Mouse (Mus musculus) brain, adult 2 months (tissue): ENCODE measurements around the gene Qdpr.

ENCODE experiments used
- DNase-seq: peaks from one replicate; pipeline ENCODE4 v3.0.0; 2011; ENCODE audit warnings: low read depth, low spot score

Gene Qdpr

DNA sequence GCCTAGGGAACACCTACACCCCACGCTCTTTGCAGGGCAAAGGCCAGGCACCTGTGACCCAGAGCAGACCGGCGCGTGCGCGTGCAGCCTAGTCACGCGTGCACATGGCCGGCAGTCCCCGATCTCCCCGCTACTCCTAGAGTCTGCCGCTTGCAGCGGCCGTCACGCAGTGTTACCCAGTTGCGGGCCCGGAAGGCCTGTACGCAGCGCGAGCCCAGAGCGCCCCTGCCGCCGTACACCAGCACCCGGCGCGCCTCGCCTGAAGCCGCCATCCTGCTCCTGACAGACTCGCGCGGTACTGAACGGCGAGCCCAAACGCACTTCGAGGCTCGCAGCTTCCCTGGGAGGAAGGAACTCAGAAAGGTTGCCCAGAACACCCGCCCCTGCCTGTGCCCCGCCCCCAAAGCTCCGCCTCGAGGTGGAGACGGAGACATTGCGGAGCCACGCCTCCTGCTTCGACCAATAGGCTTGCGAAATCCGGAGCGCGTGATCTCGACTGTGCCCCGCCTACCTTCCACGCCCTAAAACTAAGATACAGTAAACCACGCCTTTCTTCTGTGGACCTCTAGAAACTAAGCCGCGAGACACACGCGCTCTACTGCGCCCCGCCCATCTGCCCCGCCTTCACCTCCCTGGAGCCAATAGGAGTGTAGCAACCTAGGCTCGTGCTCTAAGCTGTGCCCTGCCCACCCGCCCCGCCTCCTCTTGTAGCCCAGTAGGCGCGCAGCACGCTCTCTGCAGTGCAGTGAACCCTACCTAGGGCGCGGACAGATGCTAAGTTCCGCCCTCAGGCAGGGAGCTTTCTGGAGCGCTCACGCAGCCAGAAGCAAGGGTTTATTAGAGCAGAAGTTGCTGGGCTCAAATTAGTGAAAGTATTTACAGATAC lies at the start of gene Qdpr:
Qdpr (minus strand) TSS at position 406 of the 886 bp plus-strand sequence.
- DNase-seq: peak; percentile 100

DNA sequence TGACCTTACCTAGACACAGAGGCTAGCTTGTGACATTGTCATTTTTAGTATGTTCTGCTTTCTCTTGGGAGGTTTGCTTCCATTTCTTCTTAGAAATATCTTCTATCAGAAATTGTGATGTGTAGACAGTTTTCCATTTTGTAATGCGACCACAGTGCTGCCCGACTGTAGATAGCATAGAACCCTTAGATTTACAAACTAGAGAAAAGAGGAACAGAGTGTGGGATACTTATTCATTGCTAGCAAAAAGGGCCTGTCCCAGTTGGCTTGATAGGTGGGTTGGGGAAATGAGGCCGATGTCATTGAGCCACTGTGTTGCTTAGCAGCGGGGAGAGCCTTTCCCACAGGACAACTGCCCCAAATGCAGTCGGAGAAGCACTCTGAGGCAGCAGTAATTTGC lies 47.5 kb upstream of the Qdpr start:
- DNase-seq: no peak

DNA sequence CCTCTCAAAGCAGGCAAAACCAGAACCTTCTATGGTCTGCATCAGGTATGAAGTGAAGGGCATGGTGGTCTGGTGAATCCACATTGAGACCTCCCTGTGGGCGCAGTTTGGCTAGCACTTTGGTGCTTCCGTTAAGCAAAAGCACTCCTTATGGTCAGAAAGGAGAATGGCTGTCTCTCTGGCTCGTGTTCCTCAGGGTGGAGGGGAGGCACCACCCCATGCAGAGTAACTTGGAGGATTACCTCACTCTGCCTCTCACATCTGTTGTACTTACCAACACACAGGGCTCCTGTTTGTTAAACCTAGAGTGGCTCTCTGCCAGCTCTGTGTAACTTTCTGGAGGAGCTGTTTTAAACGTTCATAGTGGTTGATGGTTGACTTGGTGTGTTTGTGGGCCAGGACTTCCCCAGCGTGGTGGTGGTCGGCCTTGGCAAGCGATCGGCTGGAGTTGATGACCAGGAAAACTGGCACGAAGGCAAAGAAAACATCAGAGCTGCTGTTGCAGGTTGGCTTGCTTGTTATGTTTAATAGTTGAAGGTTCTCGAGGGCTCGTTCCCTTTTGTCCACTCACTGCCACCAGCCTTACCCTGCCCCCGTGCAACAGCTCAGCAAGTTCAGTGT lies 47.0 kb upstream of the Qdpr start:
- DNase-seq: no peak

DNA sequence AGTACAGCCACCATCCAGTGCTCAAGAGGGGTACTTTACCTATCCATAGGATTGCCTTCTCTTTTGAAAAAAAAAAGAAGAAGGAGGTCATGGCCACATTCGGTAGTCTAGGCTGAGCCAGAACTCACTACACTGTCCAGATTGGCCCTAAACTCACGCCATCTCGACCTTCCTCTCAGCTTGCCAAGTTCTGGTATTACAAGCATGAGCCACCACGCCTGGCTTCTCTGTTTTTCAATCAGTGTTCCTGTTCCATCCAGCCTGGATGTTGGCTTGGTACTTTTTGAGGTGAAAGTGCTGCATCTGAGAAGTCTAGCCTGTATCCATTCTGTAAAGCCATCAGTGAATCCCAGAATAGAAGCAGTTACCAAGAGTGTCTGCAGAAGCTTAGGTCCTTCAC lies 46.4 kb upstream of the Qdpr start:
- DNase-seq: no peak

DNA sequence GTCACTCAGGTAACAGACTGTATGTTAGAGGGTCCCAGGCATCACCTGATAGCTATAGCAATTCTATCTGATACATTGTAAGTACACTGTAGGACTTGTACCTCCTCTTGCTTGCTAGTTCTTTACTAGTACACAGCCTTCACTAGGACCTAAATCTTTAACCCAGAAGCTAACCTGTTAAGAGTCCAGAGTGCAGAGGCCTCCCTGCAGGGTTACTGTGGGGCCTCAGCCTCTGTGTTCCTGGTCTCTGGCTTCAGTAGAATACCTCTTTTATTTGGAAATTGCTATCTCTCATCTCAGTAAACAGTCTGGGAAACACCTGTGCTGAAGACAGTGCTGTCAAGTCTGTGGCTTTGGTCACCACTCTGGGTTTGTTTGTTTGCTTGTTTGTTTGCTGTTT lies 46.0 kb upstream of the Qdpr start:
- DNase-seq: no peak

DNA sequence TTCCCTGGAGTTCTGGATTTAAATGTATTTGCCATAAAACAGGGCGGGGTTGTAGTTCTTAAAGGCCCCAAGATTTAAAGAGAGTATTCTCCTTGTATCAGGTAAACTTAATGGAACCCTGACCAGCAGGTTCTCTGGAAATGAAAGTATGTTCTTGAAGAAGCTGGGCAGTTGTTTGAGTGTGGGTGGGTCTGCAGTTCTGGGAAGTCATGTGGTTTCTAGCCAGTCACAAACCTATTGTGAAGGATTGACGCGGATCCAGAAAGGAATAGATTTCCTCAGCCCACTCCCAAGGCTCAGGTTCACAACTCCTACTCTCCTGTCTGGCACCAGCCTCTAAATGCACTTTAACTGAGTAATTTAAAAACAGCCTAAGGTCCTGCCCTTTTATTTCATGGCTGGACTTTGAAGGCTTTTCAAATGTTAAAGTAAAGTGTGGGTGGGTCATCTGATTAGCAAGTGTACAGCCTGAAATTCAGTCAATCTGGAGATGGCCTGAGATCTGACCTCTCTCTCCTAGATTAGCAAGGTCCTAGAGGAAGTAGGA lies 45.5 kb upstream of the Qdpr start:
- no peak for DNase-seq

DNA sequence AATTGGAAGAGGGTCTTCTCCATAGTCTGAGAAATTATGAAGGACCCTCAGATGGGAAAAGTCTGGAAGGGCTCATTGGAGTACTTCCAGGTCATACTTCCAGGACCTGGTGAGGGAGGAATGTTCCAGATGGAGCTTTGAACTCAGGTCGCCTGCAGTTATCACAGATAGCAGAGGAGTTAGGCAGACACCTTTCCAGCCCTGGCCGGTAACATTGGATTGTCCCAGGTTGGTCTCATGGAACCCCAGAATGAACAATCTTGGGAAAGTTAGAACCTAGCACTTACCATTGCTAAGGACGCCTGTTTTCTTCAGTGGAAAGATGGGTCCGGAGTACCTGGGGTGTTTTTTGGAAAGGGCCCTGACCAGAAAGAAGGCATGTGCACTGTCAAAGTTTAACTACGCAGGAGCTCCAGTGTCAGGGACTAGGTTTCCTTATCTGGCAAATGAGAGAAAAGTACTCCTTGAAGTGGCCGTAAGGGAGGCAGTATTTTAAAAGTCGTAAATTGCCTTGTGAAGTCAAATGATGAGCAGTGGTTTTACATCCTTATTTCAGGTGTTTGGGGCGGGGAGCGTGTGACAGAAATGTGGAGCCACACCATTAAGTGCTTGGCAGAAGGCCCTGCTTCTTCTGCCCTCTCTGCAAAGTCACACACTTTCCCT lies 44.2 kb upstream of the Qdpr start:
- DNase-seq: no peak

DNA sequence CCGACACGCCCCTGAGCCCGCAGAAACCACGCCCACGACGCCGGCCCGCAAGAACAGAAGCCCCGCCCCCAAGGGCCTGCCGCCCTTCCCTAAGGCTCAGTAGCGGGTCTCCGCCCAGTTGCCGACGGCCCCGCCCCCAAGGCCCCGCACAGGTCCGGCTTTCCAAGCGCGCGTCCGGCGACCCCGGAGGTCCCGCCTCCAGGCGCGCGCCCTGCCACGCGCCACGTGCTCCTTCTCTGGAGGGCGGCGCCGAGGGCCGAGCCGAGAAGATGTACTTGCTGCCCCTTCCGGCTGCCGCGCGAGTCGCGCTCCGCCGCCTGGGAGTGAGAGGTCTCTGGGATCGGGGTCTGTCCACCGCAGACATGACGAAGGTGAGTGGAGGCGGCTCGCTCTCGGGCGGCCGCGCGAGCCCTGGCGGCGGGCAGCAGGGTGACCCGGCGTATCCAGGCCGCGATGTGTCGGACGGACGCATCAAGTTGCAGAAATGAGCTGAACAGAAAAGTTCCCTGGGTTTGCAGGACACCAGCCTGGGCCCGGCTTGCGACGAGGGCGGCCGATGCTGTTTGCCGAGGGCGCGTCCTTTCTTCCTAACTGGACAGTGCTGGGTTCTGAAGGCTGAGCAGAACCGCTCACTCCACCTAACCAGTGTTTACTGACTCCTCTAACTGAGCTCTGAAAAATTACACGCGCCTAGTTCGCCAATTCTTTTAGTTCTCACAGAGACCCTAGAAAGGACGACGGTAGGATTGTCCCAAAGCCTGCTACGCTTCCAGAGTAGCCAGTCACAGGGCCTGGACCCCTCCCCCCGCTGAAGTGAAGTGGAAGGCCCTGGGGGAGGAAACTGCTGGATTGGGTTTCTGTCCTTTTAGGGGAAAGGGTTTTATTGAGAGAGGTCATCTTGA lies 43.4 kb upstream of the Qdpr start, which contains the start of gene Lap3:
Lap3 (plus strand) TSS at position 184 of the 902 bp plus-strand sequence.
- DNase-seq: peak; percentile 97

DNA sequence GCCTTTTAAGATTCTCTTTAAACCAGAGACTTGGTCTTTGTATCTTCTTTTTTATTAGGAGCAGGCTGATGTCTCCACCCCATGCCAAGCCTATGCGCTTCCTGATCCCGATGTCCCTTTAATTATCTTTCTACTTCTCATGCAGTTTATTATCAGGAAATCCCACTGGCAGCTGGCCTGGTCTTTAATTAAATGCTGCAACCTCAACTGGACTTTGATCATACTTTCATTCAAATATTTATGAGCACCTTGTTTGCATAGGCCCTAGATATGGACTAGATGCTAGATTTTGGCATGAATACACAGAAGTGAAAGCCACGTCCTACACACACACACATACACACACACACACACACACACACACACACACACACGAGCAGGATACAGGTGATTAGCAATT lies 41.7 kb upstream of the Qdpr start:
- no peak for DNase-seq

DNA sequence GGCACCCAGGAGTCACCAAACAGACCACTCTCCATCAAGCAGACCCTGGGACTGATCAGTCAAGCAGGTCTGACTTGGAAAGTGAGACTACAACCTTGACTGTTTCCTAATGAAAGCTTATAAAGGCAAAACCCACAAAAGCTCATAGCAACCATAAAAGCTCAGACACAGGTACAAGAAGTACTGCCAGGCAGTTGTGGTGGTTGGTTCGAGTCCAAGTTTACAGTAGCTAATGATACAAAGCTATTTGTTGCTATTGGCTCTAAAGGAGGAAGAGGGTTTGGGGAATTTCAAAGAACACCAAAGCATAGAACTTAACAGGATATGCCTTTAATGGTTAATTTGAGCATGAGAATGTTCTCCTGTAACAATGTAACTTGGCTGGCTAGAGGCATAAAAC lies 33.6 kb upstream of the Qdpr start:
- DNase-seq: no peak

DNA sequence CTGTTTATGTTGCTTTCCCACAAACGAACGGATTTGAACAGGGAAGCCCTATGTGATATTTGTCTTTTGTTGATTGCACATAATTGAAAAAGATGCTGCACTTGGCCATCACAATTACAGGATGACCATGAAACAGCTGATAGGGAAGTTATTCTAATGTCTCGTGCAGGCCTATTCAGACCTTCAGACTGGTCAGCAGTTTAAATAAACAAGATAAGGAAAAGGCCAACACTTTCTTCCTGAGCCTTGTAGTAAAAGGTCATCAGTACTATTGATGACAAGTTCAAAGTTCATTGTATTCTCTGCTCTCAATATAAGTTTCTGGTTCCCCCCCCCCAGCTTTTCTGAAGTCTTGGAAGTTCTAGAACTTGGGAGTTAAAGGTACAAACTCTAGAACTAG lies 32.6 kb upstream of the Qdpr start:
- no peak for DNase-seq

DNA sequence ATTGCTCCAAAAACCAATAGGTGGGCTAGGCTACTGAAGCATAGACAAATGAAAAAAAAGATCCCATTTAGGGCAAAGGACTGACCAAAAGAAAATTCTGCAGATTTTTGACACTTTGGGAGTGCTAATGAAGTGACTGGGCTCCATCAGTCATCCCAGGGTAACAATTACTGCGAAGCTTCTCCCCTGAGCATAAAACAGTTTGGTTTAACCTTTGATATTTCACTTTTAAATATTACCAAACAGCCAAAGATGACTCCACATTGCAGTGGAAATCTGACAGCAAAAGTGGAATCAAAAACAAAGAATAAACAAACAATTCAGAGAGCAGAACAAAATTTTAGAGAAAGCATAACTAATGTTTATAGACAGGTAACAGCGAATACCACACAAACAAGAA lies 31.1 kb upstream of the Qdpr start:
- DNase-seq: no peak

DNA sequence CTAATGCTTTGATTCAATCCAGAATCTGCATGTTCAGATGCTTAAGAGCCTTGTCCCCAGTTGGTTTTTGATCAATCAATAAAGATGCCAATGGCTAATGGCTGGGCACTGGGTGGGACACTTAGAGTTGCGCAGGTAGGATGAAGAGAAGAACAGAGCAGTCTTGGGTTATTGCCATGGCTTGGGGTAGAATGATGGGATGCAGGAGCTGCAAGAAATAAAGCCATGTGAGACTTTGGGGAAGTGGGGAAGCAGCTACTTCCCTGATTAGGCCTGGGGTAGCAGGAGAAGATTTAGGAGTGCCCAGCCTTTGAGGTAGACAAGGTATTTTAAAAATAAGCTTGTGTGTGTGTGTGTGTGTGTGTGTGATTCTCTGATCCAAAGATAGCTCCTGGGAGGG lies 30.0 kb upstream of the Qdpr start:
- DNase-seq: no peak

DNA sequence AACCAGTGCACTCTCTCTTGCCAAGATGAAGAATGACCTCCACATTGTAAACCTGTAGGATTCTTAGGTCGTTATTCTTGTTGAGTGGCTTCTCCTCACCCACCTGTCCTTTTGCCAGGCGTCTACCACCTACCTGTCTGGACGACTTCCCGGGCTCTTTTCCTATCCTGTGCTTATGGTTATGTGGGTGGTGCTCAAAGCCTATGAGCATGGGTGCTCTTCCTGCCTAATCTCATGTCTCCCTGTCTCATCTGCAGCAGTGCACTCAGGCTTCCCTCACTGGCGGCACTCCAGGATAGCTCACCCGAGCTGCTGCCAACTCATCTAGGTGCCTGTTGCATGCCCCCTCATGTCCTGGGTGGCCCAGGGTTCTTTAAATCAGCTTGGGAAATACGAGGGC lies 27.6 kb upstream of the Qdpr start:
- peak; percentile 53 for DNase-seq

DNA sequence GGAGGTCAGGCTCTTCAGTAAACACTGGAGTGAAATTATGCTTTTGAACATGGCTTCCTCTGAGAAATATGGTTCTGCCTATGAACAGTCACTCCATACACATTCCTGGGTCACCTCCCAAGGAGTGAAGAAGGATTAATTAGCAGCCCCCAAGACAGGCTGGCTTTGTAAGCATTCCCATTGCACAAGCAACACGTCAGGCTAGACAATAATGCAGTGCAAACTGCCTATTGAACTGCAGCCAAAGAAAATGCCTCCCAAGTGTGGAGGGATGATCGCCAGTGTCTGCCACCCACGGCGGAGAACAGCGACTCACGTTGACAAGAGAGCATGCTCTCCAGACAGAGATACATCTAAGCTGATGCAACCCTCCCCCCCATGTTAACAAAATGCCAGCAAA lies 26.3 kb upstream of the Qdpr start:
- peak; percentile 76 for DNase-seq

DNA sequence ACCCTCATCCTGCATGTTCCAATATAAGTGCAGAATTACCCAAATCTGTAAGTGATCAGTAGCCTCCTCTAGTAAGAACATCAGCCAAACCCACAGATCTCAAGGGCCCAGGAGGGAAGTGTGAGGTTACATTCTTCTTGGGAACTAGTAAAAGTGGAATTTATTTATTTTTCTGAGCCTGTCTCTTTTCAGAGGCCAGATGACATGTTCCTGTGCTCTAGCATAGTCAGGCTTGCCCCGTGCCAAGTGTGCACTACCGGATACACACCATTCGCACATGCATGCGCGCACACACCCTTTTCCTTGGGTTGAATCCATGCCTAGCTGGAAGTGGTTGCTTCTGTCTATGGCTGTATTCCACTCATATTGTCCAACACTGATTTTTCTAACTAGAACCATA lies 25.7 kb upstream of the Qdpr start:
- no peak for DNase-seq

DNA sequence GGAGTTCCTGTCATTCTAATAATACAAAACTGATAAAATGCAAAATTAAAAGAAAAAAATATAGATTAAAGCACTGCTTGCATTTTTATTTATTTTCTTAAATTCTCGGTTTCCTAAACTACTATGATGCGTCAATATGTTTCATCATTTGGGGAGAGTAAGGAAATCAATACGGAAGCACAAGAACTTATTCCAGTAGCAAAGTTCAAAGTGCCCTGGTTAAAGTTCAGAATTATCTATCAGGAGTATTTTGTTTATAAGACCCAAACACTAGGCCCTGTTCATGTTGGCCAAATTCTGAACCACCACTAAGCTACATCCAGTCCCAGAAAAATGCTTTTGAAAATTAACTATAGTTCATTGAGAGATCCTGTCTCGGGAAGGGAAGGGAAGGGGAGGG lies 24.7 kb upstream of the Qdpr start:
- no peak for DNase-seq

DNA sequence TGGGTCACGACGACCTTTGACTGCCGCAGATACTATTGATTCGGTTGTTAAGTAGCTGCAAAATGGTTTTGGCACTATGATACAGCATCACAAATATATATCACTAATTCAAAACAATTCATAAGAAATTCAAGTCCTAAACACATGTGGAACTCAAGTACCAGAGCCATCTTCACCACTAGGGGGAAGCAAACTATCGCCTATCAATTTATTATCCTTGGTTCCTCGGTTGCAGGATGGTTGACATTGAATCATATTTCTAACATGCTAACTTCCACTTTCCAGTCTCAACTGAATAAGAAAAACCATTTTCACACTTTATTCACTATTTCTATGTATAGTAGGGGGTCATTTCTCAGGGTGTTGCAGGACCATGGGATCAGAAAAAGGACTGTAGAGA lies 24.2 kb upstream of the Qdpr start:
- DNase-seq: peak; percentile 90

DNA sequence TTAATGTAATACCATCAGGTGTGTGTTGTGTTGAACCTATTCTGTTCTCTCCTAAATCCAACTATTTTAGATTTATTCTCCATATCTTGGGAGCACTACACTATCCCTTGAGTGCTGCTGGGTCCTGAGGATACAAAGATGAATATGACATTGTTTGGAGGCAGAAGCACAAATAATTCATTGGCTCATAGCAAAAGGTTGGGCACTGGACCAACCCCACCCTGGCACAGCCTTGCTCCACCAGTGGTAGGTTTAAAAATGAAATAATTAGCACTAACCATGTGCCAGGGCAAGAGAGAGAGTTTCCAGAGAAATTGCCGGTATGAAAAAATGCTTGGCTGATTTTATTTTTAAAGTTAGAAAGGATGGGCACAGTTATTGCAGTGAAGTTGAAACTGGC lies 23.5 kb upstream of the Qdpr start:
- DNase-seq: peak; percentile 84

DNA sequence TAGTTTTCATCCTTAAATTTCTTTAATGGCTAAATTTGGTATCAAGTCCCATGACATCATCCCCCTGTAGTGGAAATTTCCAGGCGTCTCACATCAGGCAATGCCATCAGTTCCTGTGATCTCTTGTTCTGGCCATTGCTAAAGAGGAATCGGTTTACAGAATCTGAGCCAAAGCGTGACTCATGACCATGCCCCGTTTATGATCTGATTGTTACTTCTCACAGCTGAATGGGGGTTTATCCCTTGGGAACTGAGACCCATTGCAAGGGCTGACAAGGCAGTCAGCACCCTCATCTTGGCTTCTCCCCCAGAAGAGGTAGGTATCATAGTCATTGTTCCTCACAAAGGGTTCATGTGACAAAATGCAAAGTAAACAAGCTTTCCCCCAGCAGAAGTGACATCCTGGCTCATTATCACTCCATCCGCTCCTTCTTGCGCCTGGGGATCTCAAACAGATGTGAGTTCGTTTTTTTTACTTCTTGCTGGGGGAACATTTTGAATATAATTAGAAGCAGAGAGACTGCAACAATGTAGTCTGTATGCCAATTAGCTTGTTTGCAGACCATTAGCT lies 22.9 kb upstream of the Qdpr start:
- DNase-seq: peak; percentile 94

DNA sequence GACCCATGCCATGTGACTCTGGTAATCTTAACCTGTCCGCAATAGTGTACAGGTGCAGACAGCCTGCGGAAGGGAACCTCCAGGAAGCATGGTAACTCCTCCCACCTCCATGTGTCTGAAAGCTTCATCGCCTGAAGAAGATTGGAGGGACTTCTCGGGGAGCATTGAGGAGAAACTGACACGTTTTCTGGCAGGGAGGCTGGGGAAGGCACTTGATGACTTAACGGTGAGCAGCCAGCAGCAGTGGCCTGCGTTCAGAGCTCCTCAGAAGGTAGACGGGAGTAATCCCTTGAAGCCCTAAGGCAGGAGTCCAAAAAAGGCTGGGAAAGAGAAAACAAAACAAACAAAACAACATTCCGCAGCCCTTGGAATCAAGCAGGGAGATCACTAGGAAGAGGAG lies 4.4 kb upstream of the Qdpr start:
- no peak for DNase-seq
